Mouse (Mus musculus) heart, embryonic 14.5 days (tissue): ENCODE results near the gene Rab11fip3. TPM values are rescaled to one million over a fixed set of nuclear protein-coding genes. Genes with fewer than 3 reads are reported as not detected.
"Not testable (repeated sequence)": the region's sequence is repeated elsewhere in the genome, so short reads cannot be mapped to it uniquely, and the experiment has no call there.

Experiments used
- ATAC-seq: fragments of 200-750 bp; cut with Nextera tagmentation; 2 replicates; pipeline ENCODE4 v1.8.0; 2017; ENCODE audit warnings: low read depth, moderate TSS enrichment; ENCODE audit not compliant: insufficient number of reproducible peaks, insufficient read depth, low FRiP score
- H3K27ac ChIP-seq, 2 experiments: fragments of 200-500 bp in 1 of 2; fragments of 300-500 bp in 1 of 2; sonication (generic) in 1 of 2; replicated peaks in 1 of 2; 2 replicates each; pipeline ENCODE4 v1.5.1; 2012 to 2014; ENCODE audit warnings: low read depth in 2 of 2, low read length in 2 of 2, control low read depth in 1 of 2, mild to moderate bottlenecking in 1 of 2, mixed read lengths in 1 of 2; ENCODE audit not compliant: control insufficient read depth in 1 of 2, insufficient read depth in 1 of 2
- H3K27me3 ChIP-seq: fragments of 300-500 bp; sonication (generic); 2 replicates; pipeline ENCODE4 v1.6.1; 2014; ENCODE audit warnings: mild to moderate bottlenecking, low read length, control low read depth; ENCODE audit not compliant: control insufficient read depth, insufficient read depth
- H3K36me3 ChIP-seq: fragments of 300-500 bp; sonication (generic); 2 replicates; pipeline ENCODE4 v1.6.1; 2014; ENCODE audit warnings: mild to moderate bottlenecking, control low read depth, low read length, mixed read lengths; ENCODE audit not compliant: control insufficient read depth, insufficient read depth
- H3K4me1 ChIP-seq, 2 experiments: fragments of 200-500 bp in 1 of 2; fragments of 300-500 bp in 1 of 2; sonication (generic) in 1 of 2; 2 replicates each; pipeline ENCODE4 v1.6.1; 2012 to 2014; ENCODE audit warnings: low read length in 2 of 2, control low read depth in 1 of 2, mixed read lengths in 1 of 2; ENCODE audit not compliant: control insufficient read depth in 2 of 2, insufficient read depth in 2 of 2
- H3K4me2 ChIP-seq: fragments of 300-500 bp; sonication (generic); 2 replicates; pipeline ENCODE4 v1.6.1; 2014; ENCODE audit warnings: mild to moderate bottlenecking, low read length
- H3K4me3 ChIP-seq, 2 experiments: fragments of 200-500 bp in 1 of 2; fragments of 300-500 bp in 1 of 2; sonication (generic) in 1 of 2; 2 replicates each; pipeline ENCODE4 v1.5.1; 2012 to 2014; ENCODE audit warnings: low read length in 2 of 2, mild to moderate bottlenecking in 2 of 2, control low read depth in 1 of 2, low read depth in 1 of 2, moderate library complexity in 1 of 2; ENCODE audit not compliant: control insufficient read depth in 1 of 2, insufficient read depth in 1 of 2
- H3K9ac ChIP-seq: fragments of 300-500 bp; sonication (generic); 2 replicates; pipeline ENCODE4 v1.6.1; 2014; ENCODE audit warnings: mild to moderate bottlenecking, low read length
- H3K9me3 ChIP-seq: fragments of 300-500 bp; sonication (generic); 2 replicates; pipeline ENCODE4 v1.6.1; 2016; ENCODE audit warnings: low read length, control low read depth; ENCODE audit not compliant: control insufficient read depth
- WGBS: fragments of 180-500 bp; shearing (Covaris S2); extraction: QIAGEN DNeasy Blood & Tissue Kit; methylation state at CpG from one replicate; pipeline ENCODE4 v1.1.7; 2014; 5-methylcytosine and 5-hydroxymethylcytosine counted together
- polyA plus RNA-seq: library from polyadenylated mRNA; unstranded; fragments of >200 nt; fragmentation: Nextera tagmentation; extraction: Ambion mirVana; gene quantifications from 2 replicates; pipeline ENCODE4 v1.2.1, GENCODE M21; 2014

Rab11fip3 gene
- polyA plus RNA-seq, 1 experiment from 2014 or later = 12.8 TPM

DNA sequence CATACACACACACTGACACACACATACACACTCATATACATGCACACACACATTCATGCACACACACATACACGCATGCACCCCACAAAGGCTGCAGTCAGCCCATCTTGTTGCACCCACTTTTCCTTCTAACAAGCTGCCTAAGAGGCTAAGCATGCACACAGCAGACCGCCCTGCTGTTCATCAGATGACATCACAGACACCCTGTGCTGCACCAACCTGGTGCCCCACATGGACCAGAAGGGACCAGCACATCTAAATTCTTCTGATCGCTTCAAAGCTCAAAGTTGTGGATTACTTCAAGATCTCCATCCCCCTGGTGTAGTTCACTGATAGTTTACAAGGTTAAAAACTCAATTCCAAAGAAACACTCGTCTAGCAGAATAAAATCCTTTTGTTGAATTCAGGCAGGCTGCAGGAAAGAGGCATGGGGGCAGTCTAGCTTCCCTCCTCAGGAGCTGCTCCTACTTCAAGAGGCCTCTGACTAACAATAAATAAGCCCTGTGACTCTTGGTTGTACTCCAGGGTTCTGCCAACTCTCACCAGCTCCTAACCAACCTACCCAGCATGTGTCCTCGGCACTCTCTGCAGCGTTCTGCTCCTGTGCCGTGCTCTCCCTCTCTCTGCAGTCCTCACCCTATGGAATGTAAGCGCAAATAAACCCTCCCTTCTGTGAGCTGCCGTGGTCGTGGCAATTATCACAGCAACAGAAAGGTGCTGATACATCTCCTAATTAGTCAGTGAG lies 22.9 kb downstream of the Rab11fip3 start:
- no peaks in the 10 kb centered on the region for H3K9me3 ChIP-seq
- no peak overlapping the region for H3K4me2 ChIP-seq
- no peak for ATAC-seq
- no peak overlapping the region for H3K27ac ChIP-seq
- no peak overlapping the region for H3K4me3 ChIP-seq
- H3K9ac ChIP-seq = 0 out of 2 replicates have a peak overlapping the region, but pooled peaks have one; percentile 21
- WGBS = 40% methylated on average over 10 of the region's 10 CpGs
- H3K4me1 ChIP-seq = peaks cover 18 to 43% of the 10 kb centered on the region in 2 experiments
- H3K36me3 ChIP-seq = no peaks in the 10 kb centered on the region
- H3K27me3 ChIP-seq = no peaks in the 10 kb centered on the region

DNA sequence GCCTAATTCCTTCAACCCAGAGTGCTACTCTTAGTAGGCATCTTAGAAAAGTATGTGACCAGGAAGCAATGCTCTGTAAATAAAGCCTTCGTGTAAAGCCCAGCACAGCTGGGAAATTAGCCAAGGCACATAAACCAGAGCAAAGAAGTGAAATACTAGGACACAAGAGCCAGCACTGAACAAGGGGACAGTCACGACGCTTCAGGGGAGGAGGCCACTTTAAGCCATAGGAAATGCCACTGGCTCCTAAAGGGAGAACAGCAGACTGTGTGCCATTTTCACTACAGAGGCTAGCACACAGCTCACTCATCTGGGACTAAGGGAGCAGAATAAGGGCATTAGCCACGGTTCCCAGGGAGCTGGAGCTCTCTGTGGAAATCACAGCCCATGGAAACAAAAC lies 24.1 kb downstream of the Rab11fip3 start:
- no peak for ATAC-seq
- no peak overlapping the region for H3K9ac ChIP-seq
- H3K36me3 ChIP-seq = no peaks in the 10 kb centered on the region
- 54% methylated on average over 4 of the region's 4 CpGs for WGBS
- no peaks in the 10 kb centered on the region for H3K27me3 ChIP-seq
- peaks cover 19 to 46% of the 10 kb centered on the region in 2 experiments for H3K4me1 ChIP-seq
- peak overlapping the region in 1 of 2 experiments; percentile 33; a peak in 1 of 4 replicates for H3K27ac ChIP-seq
- no peak overlapping the region for H3K4me2 ChIP-seq
- no peak overlapping the region for H3K4me3 ChIP-seq
- H3K9me3 ChIP-seq = no peaks in the 10 kb centered on the region

DNA sequence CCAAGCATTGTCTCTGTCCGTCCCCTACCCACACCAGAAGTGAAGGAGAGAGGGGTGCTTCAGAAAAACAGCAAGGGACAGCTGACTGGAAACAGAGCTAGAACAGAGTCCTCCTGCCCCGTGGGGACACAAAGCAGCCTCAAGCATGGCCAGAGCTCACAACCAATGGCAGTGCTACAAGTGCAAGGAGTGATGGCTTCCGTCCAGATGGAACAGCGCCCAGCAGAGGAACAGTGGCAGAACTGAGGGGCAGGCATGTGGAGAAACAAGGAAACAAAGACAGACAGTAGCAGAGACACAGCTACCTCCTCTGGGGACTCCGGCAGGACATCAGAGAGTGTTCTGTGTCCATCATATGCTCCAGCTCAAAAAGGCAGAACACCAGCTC lies 26.1 kb downstream of the Rab11fip3 start:
- H3K9me3 ChIP-seq = no peaks in the 10 kb centered on the region
- H3K27ac ChIP-seq = peak overlapping the region; percentile 89 to 96
- peak overlapping the region; percentile 52 for H3K4me2 ChIP-seq
- ATAC-seq = peak; percentile 75
- 0 out of 4 replicates have a peak overlapping the region, but pooled peaks of 1 of the 2 experiments have one; percentile 13 for H3K4me3 ChIP-seq
- no peaks in the 10 kb centered on the region for H3K36me3 ChIP-seq
- no peaks in the 10 kb centered on the region for H3K27me3 ChIP-seq
- H3K9ac ChIP-seq = peak overlapping the region; percentile 65
- WGBS = 17% methylated on average over 5 of the region's 5 CpGs
- peaks cover 18 to 41% of the 10 kb centered on the region in 2 experiments for H3K4me1 ChIP-seq

DNA sequence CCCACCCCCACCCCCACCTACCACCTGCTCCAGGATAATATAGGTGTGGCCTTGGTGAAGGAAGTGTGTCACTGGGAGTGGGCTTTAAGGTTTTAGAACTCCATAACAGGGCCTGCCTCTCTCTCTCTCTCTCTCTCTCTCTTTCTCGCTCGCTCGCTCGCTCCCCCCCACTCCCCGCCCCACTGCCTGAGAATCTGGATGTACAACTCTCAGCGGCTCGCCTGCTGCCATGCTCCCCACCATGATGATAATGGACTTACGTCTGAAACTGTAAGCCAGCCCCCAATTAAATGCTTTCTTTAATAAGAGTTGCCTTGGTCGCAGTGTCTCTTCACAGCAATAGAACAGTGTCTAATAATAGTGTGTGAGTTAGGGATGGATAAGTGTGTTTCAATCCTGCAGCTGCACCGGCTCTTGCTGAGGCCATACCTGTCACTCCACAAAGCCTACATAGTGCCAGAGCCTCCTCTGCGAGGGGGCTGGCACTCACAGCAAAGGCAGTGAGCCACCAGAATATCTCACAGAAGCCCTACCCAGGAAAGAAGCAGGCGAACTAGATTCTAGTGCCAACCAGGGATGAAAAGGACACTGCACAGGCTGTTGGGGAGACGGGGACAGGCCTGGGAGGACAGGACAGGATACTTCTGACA lies 26.6 kb downstream of the Rab11fip3 start:
- peak overlapping the region; percentile 52 for H3K4me2 ChIP-seq
- H3K9me3 ChIP-seq = no peaks in the 10 kb centered on the region
- 40% methylated on average over 12 of the region's 13 CpGs for WGBS
- peaks cover 17 to 41% of the 10 kb centered on the region in 2 experiments for H3K4me1 ChIP-seq
- H3K27me3 ChIP-seq = no peaks in the 10 kb centered on the region
- H3K36me3 ChIP-seq = no peaks in the 10 kb centered on the region
- H3K9ac ChIP-seq = peak overlapping the region; percentile 65
- ATAC-seq = peak; percentile 22; the same call in 1 of the 2 replicates
- H3K4me3 ChIP-seq = 0 out of 4 replicates have a peak overlapping the region, but pooled peaks of 1 of the 2 experiments have one; percentile 13
- H3K27ac ChIP-seq = peak overlapping the region; percentile 89 to 96

DNA sequence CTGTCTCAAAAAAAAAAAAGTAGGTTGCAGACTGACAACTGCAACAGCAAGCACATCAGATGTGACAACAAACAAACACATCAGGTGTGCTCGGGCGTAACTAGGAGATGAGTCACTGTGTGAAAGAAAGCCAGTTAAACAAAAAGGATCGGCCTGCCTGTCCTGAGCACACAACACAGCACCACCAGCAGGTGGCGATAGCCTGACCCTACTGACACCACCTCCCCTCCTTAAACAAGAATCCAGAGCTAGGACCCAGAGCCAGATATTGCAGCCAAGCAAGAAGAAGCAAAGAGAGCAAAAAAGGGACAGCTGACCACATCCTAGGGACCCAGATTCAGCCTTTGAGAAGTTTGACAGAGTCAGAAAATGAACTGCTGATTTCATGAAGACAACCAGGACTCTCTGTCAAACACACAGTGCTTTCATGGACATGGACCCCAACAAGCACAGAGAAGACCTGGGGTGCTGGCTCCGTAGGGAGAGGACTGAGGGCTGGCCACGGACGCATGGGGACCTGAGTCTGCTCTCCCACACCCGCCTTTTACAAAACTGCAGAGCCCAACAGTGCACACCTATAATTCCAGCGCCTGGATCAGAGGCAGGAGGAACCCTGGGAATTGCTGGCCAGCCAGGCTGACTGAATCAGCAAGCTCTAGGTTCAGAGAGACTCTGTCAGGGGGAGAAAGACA lies 28.1 kb downstream of the Rab11fip3 start:
- Histone ChIP-seq H3K4me2 (no peak overlapping the region), H3K27ac (no peak overlapping the region), H3K36me3 (0 out of 2 replicates have a peak, but pooled peaks cover 1% of the 10 kb centered on the region), H3K4me3 (no peak overlapping the region), H3K9me3 (no peaks in the 10 kb centered on the region), H3K27me3 (no peaks in the 10 kb centered on the region), H3K9ac (no peak overlapping the region), H3K4me1 (peaks cover 16 to 33% of the 10 kb centered on the region in 2 experiments)
- no peak for ATAC-seq
- WGBS = 38% methylated on average over 9 of the region's 9 CpGs

DNA sequence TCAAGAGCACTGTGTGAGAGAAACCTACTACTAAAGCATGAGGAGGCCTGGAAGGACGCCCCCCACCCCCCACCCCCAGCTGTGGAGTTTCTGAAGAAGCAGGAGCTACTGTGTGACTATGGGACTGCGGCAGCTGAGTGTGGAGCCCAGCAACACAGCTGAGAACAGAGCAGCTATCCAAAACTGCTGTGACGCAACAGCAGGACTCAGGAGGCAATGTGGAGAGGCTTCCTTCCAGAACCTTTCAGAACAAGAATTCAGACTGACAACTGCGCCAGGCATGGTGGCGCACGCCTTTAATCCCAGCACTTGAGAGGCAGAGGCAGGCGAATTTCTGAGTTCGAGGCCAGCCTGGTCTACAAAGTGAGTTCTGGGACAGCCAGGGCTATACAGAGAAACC lies 28.6 kb downstream of the Rab11fip3 start:
- H3K4me3 ChIP-seq, ATAC-seq, H3K27ac ChIP-seq, H3K27me3 ChIP-seq, H3K4me2 ChIP-seq, H3K9me3 ChIP-seq, H3K36me3 ChIP-seq, H3K9ac ChIP-seq: not testable (repeated sequence)
- WGBS = 82% methylated on average over 8 of the region's 8 CpGs
- peaks cover 14 to 30% of the 10 kb centered on the region in 2 experiments for H3K4me1 ChIP-seq

DNA sequence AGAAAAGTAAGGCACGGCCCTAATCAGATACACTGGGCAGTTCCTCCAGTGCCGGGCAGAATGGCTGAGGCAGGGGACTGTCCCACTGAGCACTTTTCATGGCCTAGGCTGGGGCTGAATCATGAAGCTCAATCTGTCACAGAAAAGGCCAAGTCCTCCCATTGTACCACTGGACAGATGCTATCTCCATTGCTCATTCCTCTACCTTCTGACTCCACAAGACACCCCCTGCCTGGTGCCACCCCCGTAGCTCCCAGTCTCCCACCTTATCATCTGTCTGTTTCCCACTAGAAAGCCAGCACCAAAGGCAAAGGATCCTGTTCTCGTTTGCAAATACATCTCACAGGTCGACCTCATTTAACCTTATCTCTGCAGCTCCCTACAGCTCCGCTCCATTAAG lies 37.3 kb downstream of the Rab11fip3 start:
- no peak overlapping the region for H3K27ac ChIP-seq
- no peaks in the 10 kb centered on the region for H3K27me3 ChIP-seq
- 61% methylated on average over 6 of the region's 6 CpGs for WGBS
- H3K4me2 ChIP-seq = no peak overlapping the region
- H3K36me3 ChIP-seq = peaks cover 13% of the 10 kb centered on the region
- H3K9me3 ChIP-seq = no peaks in the 10 kb centered on the region
- H3K4me1 ChIP-seq = no peaks in the 10 kb centered on the region
- H3K4me3 ChIP-seq = no peak overlapping the region
- ATAC-seq = no peak
- no peak overlapping the region for H3K9ac ChIP-seq
